Mouse (Mus musculus): ENCODE results near the gene H2al1d.
"Not testable (repeated sequence)": the region's sequence is repeated elsewhere in the genome, so short reads cannot be mapped to it uniquely, and the experiment has no call there.

H2al1d gene

GRCm38 (mm10) chrX:11308524-11308923 lies at the start of gene H2al1d:
Gene H2al1d, plus strand, starts transcription at chrX:11308824.
- DNase-seq: not testable (repeated sequence)

DNA sequence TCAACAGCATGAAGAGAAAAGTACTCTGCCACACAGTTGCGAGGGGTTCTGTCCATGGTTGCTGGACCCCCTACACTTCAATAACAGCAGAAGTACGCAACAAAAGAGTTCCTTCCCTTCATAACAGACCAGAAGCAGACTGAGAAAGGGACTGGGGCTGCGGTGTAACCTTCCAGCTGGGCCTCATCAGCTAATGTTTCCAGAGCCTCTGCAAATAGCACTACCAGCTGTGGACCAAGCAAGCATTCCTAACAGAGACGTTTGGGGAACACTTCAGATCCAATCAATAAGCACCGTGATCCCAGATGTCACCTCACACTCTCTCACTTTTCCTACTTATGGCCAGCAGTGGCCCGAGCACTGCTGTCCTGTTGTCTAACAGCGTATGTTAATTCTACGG lies 43.7 kb upstream of the H2al1d start:
- no peak for DNase-seq

DNA sequence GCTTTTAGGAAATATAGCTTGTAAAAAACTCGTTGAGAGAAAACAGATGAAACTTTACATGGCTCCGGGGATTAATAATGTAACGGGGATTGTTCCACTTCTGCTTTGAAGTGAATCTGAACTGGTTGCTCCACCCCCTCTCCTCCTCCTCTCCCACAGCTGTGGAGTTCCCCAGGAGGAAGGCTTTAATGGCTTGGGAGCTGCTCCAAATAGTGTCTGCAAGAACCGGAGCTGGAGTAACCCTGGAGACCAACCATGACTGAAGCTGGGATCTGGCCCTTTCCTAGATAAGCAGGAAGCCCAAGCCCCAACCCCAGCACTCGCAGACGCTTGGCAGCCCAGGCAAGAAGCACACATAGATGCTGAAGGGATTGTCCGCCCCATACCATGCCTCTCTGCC lies 40.8 kb upstream of the H2al1d start:
- DNase-seq: no peak

GRCm38 (mm10) chrX:11269074-11269473 lies 39.5 kb upstream of the H2al1d start:
- DNase-seq: no peak

DNA sequence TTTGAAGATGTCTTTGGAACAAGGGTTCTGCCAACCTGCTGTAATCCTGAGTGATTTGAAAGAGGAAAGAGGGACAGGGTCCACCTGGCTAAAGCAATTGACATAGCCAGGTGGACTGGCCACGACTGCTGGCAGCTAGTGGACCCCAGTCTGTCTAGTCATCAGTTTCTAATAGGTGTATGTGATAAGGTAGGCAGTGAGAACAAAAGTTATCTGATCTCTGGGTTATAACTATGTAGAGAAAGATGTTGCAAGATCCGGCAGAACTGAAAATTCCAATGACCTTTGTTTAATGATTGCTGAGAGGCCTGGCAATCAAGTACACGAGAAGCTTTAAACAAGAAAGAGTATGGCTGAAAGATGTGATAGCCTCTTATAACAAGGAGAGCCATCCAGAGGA lies 35.4 kb upstream of the H2al1d start:
- no peak for DNase-seq

DNA sequence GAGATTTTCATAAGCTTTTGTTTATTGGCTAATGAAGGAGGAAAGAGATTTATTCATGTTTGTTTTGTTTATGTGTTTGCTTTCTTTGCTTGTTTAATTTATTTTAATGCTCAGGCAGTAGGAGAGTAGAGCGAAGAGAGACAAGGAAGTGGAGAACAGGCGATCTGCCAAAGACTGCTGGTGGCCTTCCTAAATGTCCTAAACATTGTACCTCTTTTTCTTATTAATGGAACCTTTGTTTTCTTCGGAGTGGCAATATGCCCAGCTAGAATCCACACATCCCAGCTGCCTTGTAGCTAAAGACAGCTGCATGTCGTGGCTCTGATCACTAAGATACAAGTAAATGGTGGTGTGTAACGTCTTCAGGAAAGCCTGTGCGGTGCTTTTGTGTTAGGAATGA lies 31.5 kb upstream of the H2al1d start:
- no peak for DNase-seq

- no peak for DNase-seq
Observed at GRCm38 (mm10) chrX:11280741-11281140, 27.9 kb upstream of the H2al1d start.

DNA sequence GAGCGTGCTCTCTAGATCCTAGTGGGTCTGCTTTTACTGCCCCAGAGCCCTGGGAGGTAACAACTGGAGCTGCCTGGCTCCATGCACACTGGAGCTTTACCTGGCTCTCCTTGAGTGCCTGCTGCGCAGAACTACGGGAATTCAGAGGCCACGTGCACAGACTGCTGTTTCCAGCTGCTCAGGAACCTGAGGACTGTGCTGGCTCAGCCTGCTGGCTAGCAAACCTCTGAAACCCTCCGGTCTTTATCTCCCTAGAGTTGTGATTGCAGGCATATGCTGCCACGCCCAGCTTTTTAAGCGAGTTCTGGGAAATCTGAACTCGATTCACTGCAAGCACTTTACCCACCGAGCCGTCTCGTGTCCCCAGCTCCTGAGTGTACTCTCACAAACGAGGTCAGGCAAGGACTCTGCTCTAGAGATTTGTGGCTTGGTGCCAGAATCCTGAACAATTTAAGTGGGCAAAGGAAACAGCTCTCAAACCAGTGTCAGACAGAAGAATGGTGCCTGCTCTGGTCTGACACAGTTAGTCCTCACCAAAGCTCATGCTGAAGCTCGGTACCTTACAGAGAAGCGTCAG lies 20.2 kb upstream of the H2al1d start:
- DNase-seq: no peak

GRCm38 (mm10) chrX:11289244-11289643 lies 19.4 kb upstream of the H2al1d start:
- DNase-seq: no peak

- not testable (repeated sequence) for DNase-seq
Observed at GRCm38 (mm10) chrX:11298957-11299356, 9.7 kb upstream of the H2al1d start, which contains the start of gene H2al1a. Gene H2al1a, plus strand, starts transcription at chrX:11299257.

- not testable (repeated sequence) for DNase-seq
Observed at GRCm38 (mm10) chrX:11302132-11302531, 6.5 kb upstream of the H2al1d start, which contains the start of gene H2al1b. Gene H2al1b, plus strand, starts transcription at chrX:11302432.

DNA sequence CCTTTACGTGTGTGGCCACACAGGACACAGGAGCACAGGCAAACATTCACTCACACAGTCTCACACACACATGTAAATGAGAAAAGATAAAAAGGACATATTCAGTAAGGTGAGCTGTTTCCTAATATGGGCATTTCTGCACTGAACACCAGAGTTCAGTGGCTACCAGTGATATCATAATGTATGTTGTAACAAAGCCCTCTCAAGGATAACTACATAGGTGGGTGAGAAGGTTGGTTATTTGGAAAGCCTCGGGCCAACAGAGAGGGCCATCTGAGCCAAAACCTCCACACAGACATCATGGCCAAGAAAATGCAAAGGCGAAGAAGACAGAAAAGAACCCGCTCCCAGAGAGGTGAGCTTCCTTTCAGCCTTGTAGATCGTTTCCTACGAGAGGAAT lies 3.3 kb upstream of the H2al1d start, which contains the start of gene H2al1c:
Gene H2al1c, plus strand, starts transcription at position 301 of the 400 bp plus-strand sequence.
- DNase-seq: not testable (repeated sequence)

DNA sequence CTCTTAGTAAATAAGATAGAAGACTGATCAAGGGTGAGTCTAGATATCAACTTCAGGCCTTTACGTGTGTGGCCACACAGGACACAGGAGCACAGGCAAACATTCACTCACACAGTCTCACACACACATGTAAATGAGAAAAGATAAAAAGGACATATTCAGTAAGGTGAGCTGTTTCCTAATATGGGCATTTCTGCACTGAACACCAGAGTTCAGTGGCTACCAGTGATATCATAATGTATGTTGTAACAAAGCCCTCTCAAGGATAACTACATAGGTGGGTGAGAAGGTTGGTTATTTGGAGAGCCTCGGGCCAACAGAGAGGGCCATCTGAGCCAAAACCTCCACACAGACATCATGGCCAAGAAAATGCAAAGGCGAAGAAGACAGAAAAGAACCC lies 3.0 kb downstream of the H2al1d start, which contains the start of gene H2al1e:
Gene H2al1e, plus strand, starts transcription at position 301 of the 400 bp plus-strand sequence.
- DNase-seq: not testable (repeated sequence)

- not testable (repeated sequence) for DNase-seq
Observed at GRCm38 (mm10) chrX:11314858-11315257, 6.2 kb downstream of the H2al1d start, which contains the start of gene H2al1f. Gene H2al1f, plus strand, starts transcription at chrX:11315158.

GRCm38 (mm10) chrX:11317956-11318355 lies 9.3 kb downstream of the H2al1d start, which contains the start of gene H2al1g:
Gene H2al1g, plus strand, starts transcription at chrX:11318256.
- DNase-seq: not testable (repeated sequence)

DNA sequence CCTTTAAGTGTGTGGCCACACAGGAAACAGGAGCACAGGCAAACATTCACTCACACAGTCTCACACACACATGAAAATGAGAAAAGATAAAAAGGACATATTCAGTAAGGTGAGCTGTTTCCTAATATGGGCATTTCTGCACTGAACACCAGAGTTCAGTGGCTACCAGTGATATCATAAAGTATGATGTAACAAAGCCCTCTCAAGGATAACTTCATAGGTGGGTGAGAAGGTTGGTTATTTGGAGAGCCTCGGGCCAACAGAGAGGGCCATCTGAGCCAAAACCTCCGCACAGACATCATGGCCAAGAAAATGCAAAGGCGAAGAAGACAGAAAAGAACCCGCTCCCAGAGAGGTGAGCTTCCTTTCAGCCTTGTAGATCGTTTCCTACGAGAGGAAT lies 12.6 kb downstream of the H2al1d start, which contains the start of gene H2al1h:
Gene H2al1h, plus strand, starts transcription at position 301 of the 400 bp plus-strand sequence.
- DNase-seq: not testable (repeated sequence)

DNA sequence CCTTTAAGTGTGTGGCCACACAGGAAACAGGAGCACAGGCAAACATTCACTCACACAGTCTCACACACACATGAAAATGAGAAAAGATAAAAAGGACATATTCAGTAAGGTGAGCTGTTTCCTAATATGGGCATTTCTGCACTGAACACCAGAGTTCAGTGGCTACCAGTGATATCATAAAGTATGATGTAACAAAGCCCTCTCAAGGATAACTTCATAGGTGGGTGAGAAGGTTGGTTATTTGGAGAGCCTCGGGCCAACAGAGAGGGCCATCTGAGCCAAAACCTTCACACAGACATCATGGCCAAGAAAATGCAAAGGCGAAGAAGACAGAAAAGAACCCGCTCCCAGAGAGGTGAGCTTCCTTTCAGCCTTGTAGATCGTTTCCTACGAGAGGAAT lies 15.7 kb downstream of the H2al1d start, which contains the start of gene H2al1i:
Gene H2al1i, plus strand, starts transcription at position 301 of the 400 bp plus-strand sequence.
- DNase-seq: not testable (repeated sequence)

- not testable (repeated sequence) for DNase-seq
Observed at GRCm38 (mm10) chrX:11327522-11327921, 18.9 kb downstream of the H2al1d start, which contains the start of gene H2al1j. Gene H2al1j, plus strand, starts transcription at chrX:11327822.

- DNase-seq: no peak
Observed at GRCm38 (mm10) chrX:11345762-11346161, 37.1 kb downstream of the H2al1d start.

- DNase-seq: no peak
Observed at GRCm38 (mm10) chrX:11346756-11347155, 38.1 kb downstream of the H2al1d start.

All from thymus, postnatal 14 days (tissue).